Mouse (Mus musculus): ENCODE results near the gene Vmn1r84. TPM values are rescaled to one million over a fixed set of nuclear protein-coding genes. Genes with fewer than 3 reads are reported as not detected.

Vmn1r84 gene
- not detected in 2 replicates for polyA plus RNA-seq (2012; rRNA removed)

GRCm38 (mm10) chr7:12369173-12369572, at the start of gene Vmn1r84:
Gene Vmn1r84 (minus strand): TSS chr7:12369273.

GRCm38 (mm10) chr7:12329381-12329780, 39.7 kb downstream of the Vmn1r84 start, which contains the start of gene Vmn1r83:
Gene Vmn1r83 (minus strand): TSS chr7:12329481.

Other genes with a start within 250 kb of the Vmn1r84 start
- gene Vmn1r78, start 219.0 kb downstream of the Vmn1r84 start, polyA plus RNA-seq (2012; rRNA removed), result not detected in 2 replicates
- not detected in 2 replicates for gene Vmn1r79, start 198.0 kb downstream of the Vmn1r84 start, polyA plus RNA-seq (2012; rRNA removed)
- gene Vmn1r80, start 180.0 kb downstream of the Vmn1r84 start, polyA plus RNA-seq (2012; rRNA removed), result not detected in 2 replicates
- not detected in 2 replicates for gene Vmn1r81, start 101.0 kb downstream of the Vmn1r84 start, polyA plus RNA-seq (2012; rRNA removed)
- not detected in 2 replicates for gene Vmn1r82, start 68.8 kb downstream of the Vmn1r84 start, polyA plus RNA-seq (2012; rRNA removed)
- not detected in 2 replicates for gene Vmn1r83, start 39.8 kb downstream of the Vmn1r84 start, polyA plus RNA-seq (2012; rRNA removed)
- 0.16 and 0.48 TPM in 2 replicates for gene Zfp551, start 53.5 kb upstream of the Vmn1r84 start, polyA plus RNA-seq (2012; rRNA removed)
- 1.0 and 1.1 TPM in 2 replicates for gene Zfp606, start 109.0 kb upstream of the Vmn1r84 start, polyA plus RNA-seq (2012; rRNA removed)
- not detected in 2 replicates for gene 2900092C05Rik, start 143.2 kb upstream of the Vmn1r84 start, polyA plus RNA-seq (2012; rRNA removed)
- gene Vmn2r53, start 239.5 kb upstream of the Vmn1r84 start, polyA plus RNA-seq (2012; rRNA removed), result not detected in 2 replicates

Measured in stomach, adult 2 months (tissue).